Mouse (Mus musculus): Measurements from ENCODE around the gene Cpne8.

DNA sequence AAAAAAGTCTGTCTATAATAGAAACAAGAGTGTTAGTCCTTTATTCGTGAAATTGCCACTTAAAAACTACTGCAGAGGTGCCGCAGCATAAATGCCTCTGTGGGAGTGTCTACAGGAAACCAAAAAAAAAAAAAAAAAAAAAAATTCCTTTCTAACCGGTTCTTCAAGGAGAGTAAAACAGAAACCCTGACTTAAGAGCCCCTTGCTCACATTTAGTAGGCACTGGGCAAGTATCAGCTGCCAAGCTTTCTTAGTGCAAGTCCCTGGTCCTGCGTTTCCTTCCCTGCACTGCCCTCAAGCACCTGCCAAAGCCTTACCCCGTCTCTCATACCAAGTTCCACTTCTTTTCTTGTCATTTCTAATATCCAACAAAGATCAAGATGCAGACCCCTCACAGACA is 25.1 kb upstream of the Cpne8 start:
- no peak for TF ChIP-seq CTCF (IDR thresholded peaks at IDR 0.05; ENCODE audit: low read depth)
- TF ChIP-seq EP300 (optimal IDR thresholded peaks at IDR 0.05) = no peak
